Mouse (Mus musculus) left cerebral cortex, postnatal 25 days (tissue): ENCODE data around the gene Gm26566. TPM values are rescaled to one million over a fixed set of nuclear protein-coding genes. Genes with fewer than 3 reads are reported as not detected.

Experiments used
- total RNA-seq, 2 experiments: library from RNA; stranded (reverse); gene quantifications; 2 replicates each; pipeline ENCODE4 v1.2.3; 2021

The Gm26566 gene
- total RNA-seq, 2 experiments from 2014 or later: 1.2 to 1.4 TPM

Other genes starting within 250 kb of the Gm26566 start
- gene Ifnb1, start 199.0 kb upstream of the Gm26566 start, total RNA-seq: not detected
- gene Ifna15, start 163.6 kb upstream of the Gm26566 start, total RNA-seq: not detected
- not detected for gene Ifna14, start 150.0 kb upstream of the Gm26566 start, total RNA-seq
- not detected for gene Ifna9, start 129.4 kb upstream of the Gm26566 start, total RNA-seq
- not detected for gene Ifna12, start 118.4 kb upstream of the Gm26566 start, total RNA-seq
- not detected for gene C87499, start 87.4 kb upstream of the Gm26566 start, total RNA-seq
- gene Ifna13, start 77.3 kb upstream of the Gm26566 start, total RNA-seq: not detected
- gene Ifna16, start 44.9 kb upstream of the Gm26566 start, total RNA-seq: not detected
- gene Ifna2, start 37.9 kb upstream of the Gm26566 start, total RNA-seq: not detected
- not detected for gene Ifnab, start 30.4 kb upstream of the Gm26566 start, total RNA-seq
- gene Klhl9, start 660 bp downstream of the Gm26566 start, total RNA-seq: 100 to 1,000 TPM; 104 to 108 TPM
- not detected for gene Gm13271, start 33.1 kb downstream of the Gm26566 start, total RNA-seq
- not detected for gene Gm13283, start 38.3 kb downstream of the Gm26566 start, total RNA-seq
- not detected for gene Gm13290, start 52.0 kb downstream of the Gm26566 start, total RNA-seq
- gene Gm13289, start 55.1 kb downstream of the Gm26566 start, total RNA-seq: not detected
- gene Gm13272, start 58.0 kb downstream of the Gm26566 start, total RNA-seq: not detected
- gene Ifnz, start 60.3 kb downstream of the Gm26566 start, total RNA-seq: not detected
- gene Gm13276, start 63.9 kb downstream of the Gm26566 start, total RNA-seq: not detected
- not detected for gene Gm13277, start 66.8 kb downstream of the Gm26566 start, total RNA-seq
- not detected for gene Gm13278, start 69.7 kb downstream of the Gm26566 start, total RNA-seq
- not detected for gene Gm13275, start 72.7 kb downstream of the Gm26566 start, total RNA-seq
- gene Gm13279, start 75.6 kb downstream of the Gm26566 start, total RNA-seq: not detected
- gene Gm13285, start 77.9 kb downstream of the Gm26566 start, total RNA-seq: not detected
- gene Gm13287, start 81.4 kb downstream of the Gm26566 start, total RNA-seq: not detected
- not detected for gene Gm13288, start 83.7 kb downstream of the Gm26566 start, total RNA-seq
- gene Ifna7, start 94.4 kb downstream of the Gm26566 start, total RNA-seq: not detected
- not detected for gene Ifna11, start 98.2 kb downstream of the Gm26566 start, total RNA-seq
- gene Ifna6, start 105.6 kb downstream of the Gm26566 start, total RNA-seq: not detected
- not detected for gene Ifna5, start 113.7 kb downstream of the Gm26566 start, total RNA-seq
- not detected for gene Ifna4, start 120.1 kb downstream of the Gm26566 start, total RNA-seq
- gene Ifna1, start 128.3 kb downstream of the Gm26566 start, total RNA-seq: not detected
- not detected for gene Ifne, start 158.4 kb downstream of the Gm26566 start, total RNA-seq